Mouse (Mus musculus) heart, postnatal 25 days (tissue): Measurements from ENCODE around the gene Nrcam. TPM values are rescaled to one million over a fixed set of nuclear protein-coding genes. Genes with fewer than 3 reads are reported as not detected.

ENCODE experiments used
- DNase-seq: peaks from one replicate; pipeline ENCODE4 v3.0.0; 2022; ENCODE audit warnings: low spot score
- intact Hi-C: fragments of 180-260 bp; cut with DNase I; formaldehyde crosslinking; loops from one replicate; pipeline ENCODE4 v1.15.1; 2025
- total RNA-seq, 2 experiments: library from RNA; stranded (reverse); gene quantifications; 2 replicates each; pipeline ENCODE4 v1.2.3; 2021

The Nrcam gene
- total RNA-seq, 2 experiments from 2014 or later: 0.16 to 0.42 TPM

- no peak for DNase-seq
- intact Hi-C loops: no loop called here
Measured at GRCm38 (mm10) chr12:44355116-44355515, 26.4 kb downstream of the Nrcam start.

DNA sequence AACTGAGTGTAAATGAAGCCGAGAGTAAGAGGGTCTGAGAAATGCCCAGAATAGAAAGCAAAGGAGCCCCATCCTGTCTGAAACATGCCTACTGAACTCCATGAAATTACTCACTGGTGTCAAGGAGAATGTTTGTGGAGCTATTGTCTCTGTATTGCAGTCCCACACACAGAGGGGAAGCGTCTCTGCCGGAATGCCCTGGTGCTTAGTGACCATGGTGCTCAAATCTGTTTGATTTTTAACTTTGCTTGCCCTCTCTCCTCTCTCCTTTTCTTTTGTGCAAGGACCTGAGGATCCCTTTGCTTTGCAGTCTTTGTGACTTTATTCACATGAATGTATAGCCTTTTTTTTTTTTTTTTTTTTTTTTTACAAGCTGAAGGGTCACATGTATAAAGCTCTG is 28.8 kb downstream of the Nrcam start:
- no peak for DNase-seq
- intact Hi-C loops: no loop called here

DNA sequence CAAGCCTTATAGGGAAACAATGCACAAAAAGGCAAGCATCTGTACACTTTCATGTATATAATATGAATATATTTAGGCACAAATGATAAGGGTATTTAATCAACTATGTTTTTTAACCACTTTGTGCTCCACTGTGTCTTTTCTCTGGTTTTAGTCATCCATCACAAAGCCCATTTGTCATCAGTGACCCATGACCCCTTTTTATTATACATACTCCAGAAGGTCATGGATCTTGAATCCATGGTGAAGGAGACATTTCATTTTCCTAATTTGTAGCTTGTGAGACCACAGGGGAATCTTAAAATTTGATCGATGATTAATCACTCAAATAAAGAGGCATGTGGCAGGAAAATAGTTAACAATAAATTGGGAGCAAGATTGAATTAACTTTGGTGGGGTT is 29.2 kb downstream of the Nrcam start:
- no peak for DNase-seq
- intact Hi-C loops: no loop called here

DNA sequence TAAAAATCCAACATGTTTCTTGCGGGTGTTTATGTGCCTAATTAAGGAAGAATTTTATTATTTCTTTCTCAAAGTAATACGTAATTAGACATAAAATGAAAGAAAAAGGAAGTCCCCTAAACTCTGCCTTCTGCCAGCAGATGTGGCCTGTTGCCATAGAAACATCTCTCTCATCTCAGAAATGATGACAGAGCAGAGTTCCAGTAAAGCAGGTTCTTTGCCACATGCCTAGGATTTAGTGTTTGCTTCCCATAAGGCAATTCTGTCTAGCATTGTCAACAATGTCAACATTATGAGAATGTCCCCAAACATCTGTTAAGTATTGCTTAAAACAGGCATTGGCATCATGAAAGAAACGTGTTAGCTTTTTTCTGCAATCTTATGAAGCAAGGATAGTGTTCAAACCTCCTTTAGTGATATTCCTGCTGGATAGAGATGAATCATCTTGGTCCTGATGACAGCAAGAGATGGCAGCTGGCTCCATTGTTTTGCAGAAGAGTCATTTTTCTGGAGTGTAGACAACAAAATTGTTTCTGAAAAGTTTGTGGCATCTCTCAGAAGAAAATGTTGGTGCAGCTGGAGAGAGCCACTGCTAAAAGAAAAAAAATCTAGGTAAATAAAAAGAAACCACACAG is 42.5 kb downstream of the Nrcam start:
- intact Hi-C loops: no loop called here
- DNase-seq: no peak

- intact Hi-C loops: no loop called here
- DNase-seq: no peak
Measured at GRCm38 (mm10) chr12:44375956-44376355, 47.3 kb downstream of the Nrcam start.

DNA sequence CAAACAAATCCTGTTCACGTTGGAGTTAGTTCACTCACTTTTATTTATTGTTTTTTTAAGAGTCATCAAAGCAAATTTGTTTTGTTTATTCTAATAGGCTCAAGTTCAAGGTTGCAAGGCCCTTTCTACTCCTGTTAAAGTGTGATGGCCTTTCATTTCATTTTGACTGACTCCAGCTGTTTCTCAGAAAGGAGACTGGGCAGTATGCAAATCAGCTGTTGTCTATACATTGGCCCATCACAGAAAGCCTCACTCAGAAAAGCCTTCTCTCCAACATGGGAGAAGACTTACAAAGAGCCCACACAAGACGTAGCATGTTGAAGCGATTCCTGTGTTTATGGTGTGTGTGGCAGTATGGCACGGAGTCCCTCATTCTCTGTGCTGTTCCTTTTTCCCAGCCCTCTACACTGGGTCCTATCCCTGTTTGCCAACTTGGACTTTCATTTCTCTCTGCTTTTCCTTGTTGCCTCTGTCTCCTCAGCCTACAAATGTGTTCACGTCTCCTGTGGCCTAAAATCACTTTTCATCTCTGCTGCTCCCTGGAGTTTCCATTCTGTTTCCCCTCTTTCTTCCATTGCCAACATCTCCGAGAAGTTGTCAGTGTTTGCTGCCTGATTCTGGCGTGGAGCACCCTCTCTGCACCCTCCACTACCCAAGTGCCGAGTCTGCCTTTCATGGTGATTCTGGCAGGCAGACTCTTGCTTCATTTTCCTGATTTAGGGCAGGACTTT is 49.9 kb downstream of the Nrcam start:
- no peak for DNase-seq
- intact Hi-C loops: no loop called here

GRCm38 (mm10) chr12:44380805-44381204 is 52.1 kb downstream of the Nrcam start:
- intact Hi-C loops: no loop called here
- DNase-seq: no peak

- no peak for DNase-seq
- intact Hi-C loops: no loop called here
Measured at GRCm38 (mm10) chr12:44386398-44386797, 57.7 kb downstream of the Nrcam start.

GRCm38 (mm10) chr12:44388220-44388619 is 59.5 kb downstream of the Nrcam start:
- DNase-seq: no peak
- intact Hi-C loops: no loop called here

DNA sequence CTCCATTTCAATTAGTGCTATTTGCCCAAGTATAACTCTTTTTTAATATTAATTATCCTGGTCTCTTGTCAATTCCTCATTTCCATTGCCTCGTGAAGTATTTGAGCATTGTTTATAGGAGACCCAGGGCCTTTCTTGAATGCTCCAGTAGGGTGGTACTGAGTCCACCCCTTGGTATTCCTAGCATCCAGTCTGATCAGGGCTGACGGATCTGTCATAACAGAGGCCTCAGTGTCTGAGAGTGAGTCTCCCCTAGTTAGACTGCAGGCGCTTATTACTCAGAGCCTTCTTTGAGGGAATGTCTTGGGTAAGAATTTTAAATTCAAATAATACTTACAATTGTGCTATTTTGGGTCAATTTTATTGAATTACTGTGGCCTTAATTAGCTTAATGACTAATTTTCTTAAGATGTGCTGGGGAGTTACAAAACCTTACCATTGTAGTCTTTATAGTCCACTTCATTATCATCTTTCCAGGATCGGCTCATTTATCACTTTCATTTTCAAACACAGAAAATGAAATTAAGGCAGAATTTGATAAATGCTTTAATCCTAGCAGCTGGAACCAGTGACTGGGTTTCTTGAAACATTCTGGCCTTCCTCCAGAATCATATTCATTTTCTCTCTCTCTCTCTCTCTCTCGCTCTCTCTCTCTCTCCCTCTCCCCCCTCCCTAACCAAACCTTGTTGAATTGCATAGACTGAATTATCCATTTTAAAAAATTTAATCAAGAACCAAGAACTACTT is 61.9 kb downstream of the Nrcam start:
- DNase-seq: no peak
- intact Hi-C loops: no loop called here

DNA sequence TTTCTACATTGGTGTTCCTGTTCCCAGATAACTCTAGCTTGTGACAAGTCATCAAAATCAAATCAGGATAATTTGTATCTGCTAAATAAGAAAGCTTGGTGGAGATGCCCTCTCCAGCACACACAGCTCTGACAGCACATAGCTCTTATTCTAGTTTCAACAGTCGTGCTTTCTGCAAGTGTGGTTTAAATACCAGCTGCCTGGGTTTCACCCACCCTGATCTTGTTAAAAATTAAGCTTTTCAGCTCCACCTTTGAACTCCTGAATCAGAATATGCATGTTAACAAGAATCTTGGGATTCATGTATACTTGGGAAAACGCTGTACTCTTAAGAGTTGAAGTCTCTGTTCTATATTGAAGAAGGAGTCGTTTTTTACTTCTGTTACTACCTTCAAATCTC is 66.2 kb downstream of the Nrcam start:
- intact Hi-C loops: no loop called here
- DNase-seq: no peak

GRCm38 (mm10) chr12:44397782-44398181 is 69.1 kb downstream of the Nrcam start:
- no peak for DNase-seq
- intact Hi-C loops: no loop called here

DNA sequence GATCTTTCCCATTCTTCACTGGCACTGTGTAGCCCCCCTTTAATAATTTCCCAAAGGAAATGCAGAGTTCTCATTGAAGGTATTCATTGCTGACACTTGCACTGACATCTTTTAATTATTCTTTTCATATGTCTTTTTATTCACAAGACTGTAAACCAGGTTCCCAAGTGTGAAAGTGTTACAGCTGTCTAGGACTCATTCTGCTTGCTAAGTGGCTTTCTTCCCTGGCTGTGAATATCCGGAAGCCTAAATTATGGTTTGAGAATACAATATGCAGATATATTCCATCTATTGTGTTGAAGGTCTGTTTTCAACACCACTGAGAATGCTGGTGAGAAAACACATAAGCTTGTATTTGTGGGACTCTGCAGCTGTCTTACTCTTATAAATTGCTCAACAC is 73.4 kb downstream of the Nrcam start:
- DNase-seq: no peak
- intact Hi-C loops: no loop called here

GRCm38 (mm10) chr12:44403270-44403669 is 74.6 kb downstream of the Nrcam start:
- DNase-seq: no peak
- intact Hi-C loops: no loop called here

DNA sequence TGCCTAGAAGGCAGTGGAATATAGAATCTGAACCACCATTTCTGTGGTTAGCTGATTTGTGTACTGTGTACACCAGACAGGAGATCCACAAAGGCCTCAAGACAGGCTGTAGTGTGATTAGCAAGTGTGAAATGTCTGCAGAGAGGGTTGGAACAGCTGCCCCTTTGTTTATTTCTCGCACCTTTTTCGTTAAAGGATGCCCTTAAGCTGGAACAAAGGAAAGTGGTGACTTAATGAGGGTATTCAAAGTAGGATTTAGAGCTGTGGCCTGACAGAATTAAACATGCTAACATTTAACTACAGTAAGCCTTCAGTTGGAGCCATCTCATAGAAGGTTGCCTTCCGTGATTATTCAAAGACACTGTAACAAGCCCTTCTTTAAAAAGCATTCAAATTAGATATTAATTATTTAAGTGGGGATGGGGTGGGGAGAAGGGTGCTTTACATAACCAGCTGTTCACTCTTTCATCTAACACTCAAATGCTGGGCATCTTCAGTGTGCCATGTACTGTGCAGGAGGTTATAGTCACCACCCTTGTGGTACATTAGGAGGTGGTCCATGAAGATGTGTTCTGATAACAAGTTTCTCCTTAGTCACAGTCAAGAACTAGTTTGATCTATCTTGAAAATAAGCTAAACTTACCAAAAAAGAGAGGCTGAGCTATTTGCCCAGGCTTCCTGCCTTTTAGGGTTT is 75.2 kb downstream of the Nrcam start:
- intact Hi-C loops: no loop called here
- no peak for DNase-seq

GRCm38 (mm10) chr12:44409786-44410185 is 81.1 kb downstream of the Nrcam start:
- intact Hi-C loops: no loop called here
- no peak for DNase-seq

GRCm38 (mm10) chr12:44411031-44411430 is 82.3 kb downstream of the Nrcam start:
- no peak for DNase-seq

DNA sequence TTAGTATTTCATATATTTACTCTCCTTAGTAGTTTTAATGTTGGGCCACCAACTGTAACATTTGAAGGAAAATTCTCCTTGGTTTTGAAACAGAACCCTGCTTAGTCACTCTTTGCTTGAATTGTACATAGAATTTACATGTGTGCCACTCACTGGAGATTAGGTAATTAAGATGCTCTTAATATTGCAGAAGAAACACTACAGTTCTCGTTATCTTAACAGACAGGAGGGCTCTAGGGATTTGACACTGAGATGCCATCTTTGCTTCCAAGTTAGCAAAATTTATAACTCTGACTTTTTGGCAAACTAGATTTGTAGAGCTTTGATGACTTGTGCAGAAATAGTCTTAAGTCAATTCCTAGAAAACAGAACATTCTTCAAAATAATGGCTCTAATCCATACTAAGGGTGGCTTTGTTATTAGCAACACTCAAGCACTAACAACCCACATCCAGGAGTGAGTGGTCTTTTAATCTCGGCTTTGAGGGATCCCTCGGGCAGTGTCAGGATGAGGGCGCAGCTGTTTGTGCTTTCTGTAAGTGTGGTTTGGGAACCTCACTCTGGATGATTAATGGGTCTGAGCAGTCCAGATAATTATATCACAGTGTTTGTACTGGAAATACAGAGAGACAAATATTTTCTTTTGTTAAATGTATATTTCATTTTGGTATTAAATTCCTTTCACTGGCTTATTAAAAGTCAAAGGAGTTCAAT is 93.6 kb downstream of the Nrcam start:
- DNase-seq: no peak
- intact Hi-C loops: no loop called here

More at GRCm38 (mm10) chr12:44411031-44411430, 82.3 kb downstream of the Nrcam start:
- intact Hi-C loops: no loop called here

- DNase-seq: no peak
- intact Hi-C loops: no loop called here
Measured at GRCm38 (mm10) chr12:44422867-44423255, 94.2 kb downstream of the Nrcam start.

DNA sequence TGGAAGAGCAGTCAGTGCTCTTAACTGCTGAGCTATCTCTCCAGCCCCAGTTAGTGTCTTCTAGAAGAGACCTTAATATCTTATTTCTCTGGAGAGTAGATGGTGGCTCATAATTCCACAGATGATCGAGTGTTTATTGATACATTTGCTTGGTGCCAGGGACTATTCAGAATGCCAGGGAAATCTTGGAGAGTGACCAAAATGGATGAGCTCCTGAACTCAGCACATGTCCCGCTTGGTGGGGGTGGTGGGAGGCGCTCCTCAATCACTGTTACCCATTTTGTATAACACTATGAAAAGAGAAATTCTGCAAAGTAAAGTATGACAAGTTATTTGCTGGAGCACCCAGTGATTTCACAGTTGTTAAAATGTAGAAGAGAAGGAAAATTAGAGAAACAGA is 95.3 kb downstream of the Nrcam start:
- no peak for DNase-seq
- intact Hi-C loops: no loop called here
